Mouse (Mus musculus): ENCODE data around the gene Endou. TPM values are rescaled to one million over a fixed set of nuclear protein-coding genes. Genes with fewer than 3 reads are reported as not detected.

Endou gene
- polyA plus RNA-seq, 1 experiment from 2014 or later, result 0.14 TPM

DNA sequence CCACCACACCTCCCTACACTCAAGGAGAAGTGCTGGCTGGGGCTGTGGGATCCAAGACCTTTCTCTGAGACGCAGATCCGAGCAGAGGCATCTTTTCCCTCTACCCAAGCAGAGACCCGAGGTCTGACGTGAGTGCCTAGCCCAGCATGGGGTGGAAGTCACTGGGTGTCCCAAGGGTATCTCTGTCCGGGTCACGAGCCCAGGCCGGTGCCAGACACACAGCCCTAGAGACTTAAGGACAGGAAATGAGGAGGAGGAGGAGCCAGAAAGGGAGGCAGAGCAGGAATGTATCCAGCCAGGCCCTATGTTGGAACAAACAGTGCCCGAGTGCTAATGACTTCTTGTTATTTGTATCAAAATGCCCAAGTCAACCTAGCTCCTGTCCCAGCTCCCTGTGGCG is 31.6 kb upstream of the Endou start:
- ATAC-seq (ENCODE audit: low FRiP score, low TSS enrichment), result no peak
- WGBS, result 81% methylated on average over 9 of the region's 9 CpGs
- no peak overlapping the region for H3K27ac ChIP-seq (replicated peaks; ENCODE audit: low read depth, low read length)
- H3K9me3 ChIP-seq (ENCODE audit: control insufficient read depth, low read length), result no peaks in the 10 kb centered on the region
- no peak overlapping the region for H3K4me3 ChIP-seq (replicated peaks; ENCODE audit: low read depth, low read length)
- DNase-seq, result no peak
- no peaks in the 10 kb centered on the region for H3K36me3 ChIP-seq (ENCODE audit: control insufficient read depth, insufficient read depth, low read length)
- peaks cover 9% of the 10 kb centered on the region; the same call in 1 of the 2 replicates for H3K27me3 ChIP-seq (ENCODE audit: control insufficient read depth, insufficient read depth, low read length)
- H3K4me2 ChIP-seq (ENCODE audit: low read length), result no peak overlapping the region
- H3K4me1 ChIP-seq (ENCODE audit: control insufficient read depth, insufficient read depth, low read length), result peaks cover 23% of the 10 kb centered on the region
- H3K9ac ChIP-seq (replicated peaks; ENCODE audit: low read length), result no peak overlapping the region

DNA sequence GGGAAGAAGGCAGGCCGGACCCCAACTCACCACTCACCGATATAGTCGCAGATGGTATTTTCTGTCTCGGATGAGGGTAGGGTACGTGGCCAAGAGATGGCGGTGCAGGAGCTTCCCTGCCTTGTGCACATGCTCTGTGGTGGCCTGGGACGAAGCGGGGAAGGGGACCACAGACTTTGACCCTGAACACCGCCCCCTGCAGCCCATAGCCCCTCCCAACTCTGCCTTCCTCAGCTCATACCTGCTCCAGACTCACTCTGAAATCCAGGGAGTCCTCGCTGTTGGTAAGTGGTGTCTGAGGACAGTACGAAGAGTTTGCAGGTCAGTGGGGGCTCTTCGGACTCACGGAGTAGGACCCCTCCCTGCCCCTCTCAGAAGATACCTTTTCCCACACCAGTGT is 30.3 kb upstream of the Endou start:
- 43% methylated on average over 13 of the region's 13 CpGs for WGBS
- H3K9ac ChIP-seq (replicated peaks; ENCODE audit: low read length), result no peak overlapping the region
- peaks cover 9% of the 10 kb centered on the region; the same call in 1 of the 2 replicates for H3K27me3 ChIP-seq (ENCODE audit: control insufficient read depth, insufficient read depth, low read length)

DNA sequence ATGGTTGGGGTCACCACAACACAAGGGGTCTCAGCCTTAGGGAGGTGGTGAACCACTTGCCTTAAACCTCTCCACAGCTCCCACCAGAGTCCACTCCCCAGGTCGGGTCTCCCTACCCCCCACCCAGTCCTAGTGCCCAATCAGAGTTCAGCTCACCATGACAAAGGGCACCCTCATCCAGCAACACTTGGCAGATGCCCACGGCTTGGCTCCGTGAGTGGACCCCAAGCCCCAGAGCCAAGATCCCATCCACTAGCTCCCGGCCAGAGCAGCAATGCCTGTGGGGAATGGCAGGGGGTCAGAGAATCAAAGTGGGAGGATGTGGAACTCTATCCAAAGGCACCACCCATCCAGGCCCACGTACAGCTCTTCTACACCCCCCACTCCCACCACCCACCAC is 29.8 kb upstream of the Endou start:
- WGBS, result 68% methylated on average over 5 of the region's 5 CpGs
- ATAC-seq (ENCODE audit: low FRiP score, low TSS enrichment), result no peak
- H3K4me3 ChIP-seq (replicated peaks; ENCODE audit: low read depth, low read length), result no peak overlapping the region
- H3K4me1 ChIP-seq (ENCODE audit: control insufficient read depth, insufficient read depth, low read length), result peaks cover 8% of the 10 kb centered on the region
- DNase-seq, result no peak
- no peaks in the 10 kb centered on the region for H3K36me3 ChIP-seq (ENCODE audit: control insufficient read depth, insufficient read depth, low read length)
- H3K9ac ChIP-seq (replicated peaks; ENCODE audit: low read length), result no peak overlapping the region
- no peak overlapping the region for H3K27ac ChIP-seq (replicated peaks; ENCODE audit: low read depth, low read length)
- peaks cover 9% of the 10 kb centered on the region; the same call in 1 of the 2 replicates for H3K27me3 ChIP-seq (ENCODE audit: control insufficient read depth, insufficient read depth, low read length)
- H3K4me2 ChIP-seq (ENCODE audit: low read length), result no peak overlapping the region
- H3K9me3 ChIP-seq (ENCODE audit: control insufficient read depth, low read length), result no peaks in the 10 kb centered on the region

More for the DNA sequence above, 30.3 kb upstream of the Endou start:
- DNase-seq, result no peak
- Histone ChIP-seq H3K4me1 (ENCODE audit: control insufficient read depth, insufficient read depth, low read length) (peaks cover 13% of the 10 kb centered on the region), H3K4me2 (ENCODE audit: low read length) (no peak overlapping the region), H3K4me3 (replicated peaks; ENCODE audit: low read depth, low read length) (no peak overlapping the region), H3K9me3 (ENCODE audit: control insufficient read depth, low read length) (no peaks in the 10 kb centered on the region), H3K36me3 (ENCODE audit: control insufficient read depth, insufficient read depth, low read length) (no peaks in the 10 kb centered on the region), H3K27ac (replicated peaks; ENCODE audit: low read depth, low read length) (no peak overlapping the region)
- no peak for ATAC-seq (ENCODE audit: low FRiP score, low TSS enrichment)

DNA sequence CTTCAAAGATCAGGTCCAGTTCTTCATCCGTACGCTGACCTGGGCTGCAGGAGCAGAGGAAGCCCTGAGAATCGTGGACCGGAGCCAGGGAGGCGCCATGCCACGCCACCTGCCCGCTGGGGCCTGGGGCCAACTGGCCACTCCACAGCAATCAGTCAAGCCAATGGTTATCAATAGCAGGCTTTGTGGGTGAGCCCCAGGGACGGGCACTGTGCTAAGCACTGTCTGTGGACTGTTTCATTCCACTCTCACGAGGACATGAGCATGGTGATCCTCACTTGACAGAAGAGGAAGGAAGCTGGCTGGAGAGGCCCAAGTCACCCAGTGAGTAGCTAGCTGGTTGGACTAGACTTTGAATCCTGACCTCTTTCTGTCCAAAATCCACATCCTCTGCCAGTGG is 28.9 kb upstream of the Endou start:
- DNase-seq, result no peak
- no peaks in the 10 kb centered on the region for H3K36me3 ChIP-seq (ENCODE audit: control insufficient read depth, insufficient read depth, low read length)
- H3K4me3 ChIP-seq (replicated peaks; ENCODE audit: low read depth, low read length), result no peak overlapping the region
- no peak for ATAC-seq (ENCODE audit: low FRiP score, low TSS enrichment)
- H3K9me3 ChIP-seq (ENCODE audit: control insufficient read depth, low read length), result no peaks in the 10 kb centered on the region
- no peak overlapping the region for H3K4me2 ChIP-seq (ENCODE audit: low read length)
- H3K27me3 ChIP-seq (ENCODE audit: control insufficient read depth, insufficient read depth, low read length), result peaks cover 5% of the 10 kb centered on the region; the same call in 1 of the 2 replicates
- H3K27ac ChIP-seq (replicated peaks; ENCODE audit: low read depth, low read length), result no peak overlapping the region
- 93% methylated on average over 9 of the region's 9 CpGs for WGBS
- H3K9ac ChIP-seq (replicated peaks; ENCODE audit: low read length), result no peak overlapping the region
- H3K4me1 ChIP-seq (ENCODE audit: control insufficient read depth, insufficient read depth, low read length), result peaks cover under 1% of the 10 kb centered on the region; the same call in 1 of the 2 replicates

DNA sequence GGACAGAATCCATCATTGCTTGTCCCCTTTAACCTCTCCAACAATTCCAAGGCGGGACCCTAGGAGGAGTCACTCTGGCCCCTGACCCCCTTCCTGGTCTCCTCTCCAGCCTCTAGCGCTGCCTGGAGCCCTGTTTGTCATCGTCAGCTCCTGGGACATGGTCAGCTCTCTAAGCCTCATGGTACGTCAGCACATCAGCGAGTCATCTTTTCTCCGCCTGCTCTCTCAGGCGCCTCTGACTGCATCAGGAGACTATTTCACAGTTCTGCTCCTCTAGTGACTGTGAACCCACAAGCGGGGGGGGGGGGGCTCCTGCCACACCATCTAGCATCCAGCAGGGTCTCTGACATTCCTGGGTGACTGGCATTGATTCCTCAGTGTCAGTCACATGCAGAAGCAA is 24.2 kb upstream of the Endou start:
- 49% methylated on average over 8 of the region's 8 CpGs for WGBS

DNA sequence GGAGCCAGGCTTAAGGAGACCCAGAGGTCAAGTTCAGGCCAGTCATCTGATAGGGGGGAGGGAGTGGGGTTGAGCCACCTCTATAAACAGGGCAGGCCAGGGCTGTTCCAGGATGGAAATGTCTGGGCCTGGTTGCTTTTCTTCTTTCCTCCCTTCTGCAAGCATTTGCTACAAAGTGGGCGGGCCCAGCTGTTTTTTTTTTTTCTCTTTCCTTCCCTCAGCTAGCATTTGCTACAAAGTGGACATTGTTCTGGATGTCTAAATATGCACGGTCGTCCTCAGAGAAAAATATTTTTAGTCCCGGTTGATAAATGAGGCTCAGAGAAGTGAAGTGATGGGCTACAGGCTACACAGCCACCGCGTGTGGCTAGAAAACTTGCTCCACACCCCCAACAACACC is 23.3 kb upstream of the Endou start:
- Histone ChIP-seq H3K4me2 (ENCODE audit: low read length) (no peak overlapping the region), H3K36me3 (ENCODE audit: control insufficient read depth, insufficient read depth, low read length) (no peaks in the 10 kb centered on the region), H3K27me3 (ENCODE audit: control insufficient read depth, insufficient read depth, low read length) (no peaks in the 10 kb centered on the region), H3K4me1 (ENCODE audit: control insufficient read depth, insufficient read depth, low read length) (peaks cover 10% of the 10 kb centered on the region), H3K27ac (replicated peaks; ENCODE audit: low read depth, low read length) (no peak overlapping the region), H3K4me3 (replicated peaks; ENCODE audit: low read depth, low read length) (no peak overlapping the region), H3K9ac (replicated peaks; ENCODE audit: low read length) (no peak overlapping the region), H3K9me3 (ENCODE audit: control insufficient read depth, low read length) (no peaks in the 10 kb centered on the region)
- 76% methylated on average over 6 of the region's 6 CpGs for WGBS
- ATAC-seq (ENCODE audit: low FRiP score, low TSS enrichment) (no peak), DNase-seq (no peak)

More for the DNA sequence above, 24.2 kb upstream of the Endou start:
- no peak for DNase-seq
- no peak overlapping the region for H3K4me3 ChIP-seq (replicated peaks; ENCODE audit: low read depth, low read length)
- H3K27me3 ChIP-seq (ENCODE audit: control insufficient read depth, insufficient read depth, low read length), result no peaks in the 10 kb centered on the region
- no peak for ATAC-seq (ENCODE audit: low FRiP score, low TSS enrichment)
- peaks cover 5% of the 10 kb centered on the region for H3K4me1 ChIP-seq (ENCODE audit: control insufficient read depth, insufficient read depth, low read length)
- H3K36me3 ChIP-seq (ENCODE audit: control insufficient read depth, insufficient read depth, low read length), result no peaks in the 10 kb centered on the region
- H3K27ac ChIP-seq (replicated peaks; ENCODE audit: low read depth, low read length), result no peak overlapping the region
- H3K9ac ChIP-seq (replicated peaks; ENCODE audit: low read length), result no peak overlapping the region
- no peak overlapping the region for H3K4me2 ChIP-seq (ENCODE audit: low read length)
- no peaks in the 10 kb centered on the region for H3K9me3 ChIP-seq (ENCODE audit: control insufficient read depth, low read length)

DNA sequence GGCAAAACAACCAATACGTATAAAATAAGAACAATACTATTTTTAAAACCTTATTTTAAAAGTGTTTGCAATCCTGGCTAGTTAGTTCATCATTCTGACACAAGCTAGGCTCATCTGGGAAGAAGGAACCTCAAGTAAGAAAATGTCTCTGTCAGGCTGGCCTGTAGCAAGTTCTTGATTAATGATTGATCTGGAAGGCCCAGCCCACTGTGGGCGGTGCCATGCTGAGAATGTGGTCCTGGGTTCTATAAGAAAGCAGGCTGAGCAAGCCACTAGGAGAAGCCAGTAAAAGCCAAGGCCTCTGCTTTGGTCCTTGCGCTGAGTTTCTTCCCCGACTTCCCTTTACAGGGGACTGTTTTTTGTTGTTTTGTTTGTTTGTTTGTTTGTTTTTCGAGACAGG is 21.4 kb upstream of the Endou start:
- no peak overlapping the region for H3K9ac ChIP-seq (replicated peaks; ENCODE audit: low read length)
- peaks cover 16% of the 10 kb centered on the region for H3K4me1 ChIP-seq (ENCODE audit: control insufficient read depth, insufficient read depth, low read length)
- 93% methylated on average over 5 of the region's 5 CpGs for WGBS
- ATAC-seq (ENCODE audit: low FRiP score, low TSS enrichment) (no peak), DNase-seq (no peak)
- H3K36me3 ChIP-seq (ENCODE audit: control insufficient read depth, insufficient read depth, low read length), result no peaks in the 10 kb centered on the region
- H3K4me3 ChIP-seq (replicated peaks; ENCODE audit: low read depth, low read length), result no peak overlapping the region
- no peaks in the 10 kb centered on the region for H3K27me3 ChIP-seq (ENCODE audit: control insufficient read depth, insufficient read depth, low read length)
- no peak overlapping the region for H3K4me2 ChIP-seq (ENCODE audit: low read length)
- H3K9me3 ChIP-seq (ENCODE audit: control insufficient read depth, low read length), result no peaks in the 10 kb centered on the region
- no peak overlapping the region for H3K27ac ChIP-seq (replicated peaks; ENCODE audit: low read depth, low read length)

DNA sequence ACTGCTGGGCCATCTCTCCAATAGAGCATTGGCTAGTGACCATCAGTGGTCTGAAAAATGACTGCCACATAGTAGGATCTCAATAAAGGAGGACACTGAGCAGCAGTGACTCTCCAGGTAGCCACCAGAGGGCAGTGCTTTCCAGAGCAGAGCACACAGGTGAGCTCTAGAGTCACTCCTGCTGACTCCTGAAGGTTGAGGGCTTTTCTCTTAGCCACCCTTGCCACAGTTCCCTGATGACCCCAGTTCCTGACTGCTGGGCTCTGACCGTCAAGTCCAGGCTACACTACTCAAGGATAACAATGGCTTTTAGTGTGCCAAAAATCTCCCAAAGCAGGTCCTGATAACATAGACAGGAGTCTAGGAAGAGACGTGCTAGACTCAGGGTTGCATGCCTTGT is 20.5 kb upstream of the Endou start:
- peaks cover 16% of the 10 kb centered on the region for H3K4me1 ChIP-seq (ENCODE audit: control insufficient read depth, insufficient read depth, low read length)
- no peak overlapping the region for H3K4me2 ChIP-seq (ENCODE audit: low read length)
- H3K4me3 ChIP-seq (replicated peaks; ENCODE audit: low read depth, low read length), result no peak overlapping the region
- WGBS, result 87% methylated on average over 2 of the region's 2 CpGs
- H3K9me3 ChIP-seq (ENCODE audit: control insufficient read depth, low read length), result no peaks in the 10 kb centered on the region
- no peak for DNase-seq
- H3K27ac ChIP-seq (replicated peaks; ENCODE audit: low read depth, low read length), result no peak overlapping the region
- H3K36me3 ChIP-seq (ENCODE audit: control insufficient read depth, insufficient read depth, low read length), result no peaks in the 10 kb centered on the region
- no peak for ATAC-seq (ENCODE audit: low FRiP score, low TSS enrichment)
- H3K9ac ChIP-seq (replicated peaks; ENCODE audit: low read length), result no peak overlapping the region
- H3K27me3 ChIP-seq (ENCODE audit: control insufficient read depth, insufficient read depth, low read length), result no peaks in the 10 kb centered on the region

DNA sequence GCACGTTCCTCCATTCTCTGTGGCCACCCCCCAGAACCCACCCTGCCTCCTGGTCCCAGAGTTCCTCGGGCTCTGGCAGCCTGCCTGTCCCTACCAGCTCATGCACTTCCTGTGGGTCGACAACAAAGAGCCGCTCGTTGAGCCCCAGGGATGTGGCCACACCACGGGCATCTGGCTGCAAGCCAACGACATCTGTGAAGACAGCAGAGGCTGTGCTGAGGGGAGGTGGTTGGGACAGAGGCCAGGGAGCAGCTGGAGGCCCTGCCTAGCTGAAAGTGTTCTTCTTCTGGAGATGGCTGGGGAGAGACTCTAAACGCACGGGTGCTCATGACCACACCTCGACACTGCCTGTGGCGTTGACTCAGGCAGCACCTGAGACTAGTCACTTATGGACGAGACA is 19.6 kb upstream of the Endou start:
- no peaks in the 10 kb centered on the region for H3K36me3 ChIP-seq (ENCODE audit: control insufficient read depth, insufficient read depth, low read length)
- H3K4me1 ChIP-seq (ENCODE audit: control insufficient read depth, insufficient read depth, low read length), result peaks cover 16% of the 10 kb centered on the region
- H3K9me3 ChIP-seq (ENCODE audit: control insufficient read depth, low read length), result no peaks in the 10 kb centered on the region
- no peak overlapping the region for H3K4me2 ChIP-seq (ENCODE audit: low read length)
- H3K4me3 ChIP-seq (replicated peaks; ENCODE audit: low read depth, low read length), result no peak overlapping the region
- no peak overlapping the region for H3K9ac ChIP-seq (replicated peaks; ENCODE audit: low read length)
- DNase-seq (peak; percentile 88), ATAC-seq (ENCODE audit: low FRiP score, low TSS enrichment) (peak; percentile 88)
- H3K27me3 ChIP-seq (ENCODE audit: control insufficient read depth, insufficient read depth, low read length), result no peaks in the 10 kb centered on the region
- peak overlapping the region; percentile 60; the same call in 1 of the 2 replicates for H3K27ac ChIP-seq (replicated peaks; ENCODE audit: low read depth, low read length)
- WGBS, result 27% methylated on average over 12 of the region's 12 CpGs
